Mouse (Mus musculus) neutrophil, adult 59 days (primary cell): ENCODE data around the gene Abhd16a. TPM values are rescaled to one million over a fixed set of nuclear protein-coding genes. Genes with fewer than 3 reads are reported as not detected.

ENCODE experiments used
- total RNA-seq, 2 experiments: library from RNA; stranded (reverse); gene quantifications; 1 replicate in 1 of 2; 2 replicates in 1 of 2; pipeline ENCODE4 v1.2.4; 2023

The Abhd16a gene
- total RNA-seq, 2 experiments from 2014 or later, result 48.8 to 54.6 TPM

DNA sequence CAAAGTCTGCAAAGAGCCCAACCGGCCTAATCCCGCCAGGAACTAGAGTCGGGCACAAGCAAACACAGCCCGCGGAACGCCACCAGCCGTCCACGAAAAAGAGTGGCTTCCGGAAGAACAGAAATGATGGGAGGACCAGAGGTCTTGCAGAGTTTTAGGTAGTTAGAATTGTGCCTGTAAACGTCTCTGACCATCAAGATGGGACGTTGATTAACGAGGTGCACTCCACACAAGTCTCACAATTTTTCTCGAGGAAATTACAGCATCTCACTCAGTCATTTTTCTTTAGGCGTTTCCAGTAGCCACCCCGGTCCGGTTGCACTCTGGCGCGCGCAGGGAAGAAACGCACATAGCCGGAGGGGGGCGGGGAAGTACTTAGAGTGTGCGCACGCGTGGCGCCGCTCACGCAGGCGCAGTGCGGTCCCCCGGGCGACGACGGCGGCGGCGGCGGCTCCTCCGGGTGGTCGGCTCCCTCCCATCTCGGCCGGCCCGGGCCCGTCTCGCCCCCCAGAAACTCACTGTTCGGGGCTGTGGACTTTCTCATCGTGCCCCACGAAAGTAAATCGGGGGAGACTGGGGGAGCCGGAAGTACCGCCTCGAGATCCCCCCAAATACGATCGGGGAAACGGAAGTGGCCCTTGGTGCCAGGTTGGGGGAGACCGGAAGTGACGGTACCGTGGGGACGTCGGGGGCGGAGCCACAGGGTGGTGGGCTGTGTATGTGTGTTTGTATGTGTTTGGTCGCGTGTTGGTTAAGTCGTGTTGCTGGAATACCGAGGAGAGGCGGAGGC, 45.9 kb downstream of the Abhd16a start, which contains the start of gene Bag6:
Gene Bag6 (plus strand): TSS at position 378 of the 790 bp plus-strand sequence.

Other genes with a start within 250 kb of the Abhd16a start
- gene Skiv2l, start 239.1 kb upstream of the Abhd16a start, total RNA-seq, result 10 to 100 TPM; 83.2 to 91.6 TPM
- 10 to 100 TPM; 24.1 to 27.8 TPM for gene Nelfe, start 238.9 kb upstream of the Abhd16a start, total RNA-seq
- under 1 TPM; 0.64 to 0.73 TPM for gene Cfb, start 226.7 kb upstream of the Abhd16a start, total RNA-seq
- gene Zbtb12, start 209.8 kb upstream of the Abhd16a start, total RNA-seq, result 1 to 10 TPM; 2.7 to 2.8 TPM
- not detected for gene Gm20547, start 207.2 kb upstream of the Abhd16a start, total RNA-seq
- gene C2, start 191.0 kb upstream of the Abhd16a start, total RNA-seq, result 1 to 10 TPM in 1 of 2 experiments, under 1 TPM in 1; 0.22 to 1.6 TPM
- gene Ehmt2, start 190.8 kb upstream of the Abhd16a start, total RNA-seq, result 10 to 100 TPM; 58.0 to 71.6 TPM
- under 1 TPM in 1 of 2 experiments, not detected in 1; 0.24 TPM for gene Slc44a4, start 174.8 kb upstream of the Abhd16a start, total RNA-seq
- 10 to 100 TPM; 71.5 to 75.3 TPM for gene Neu1, start 158.0 kb upstream of the Abhd16a start, total RNA-seq
- 10 to 100 TPM in 1 of 2 experiments, 1 to 10 TPM in 1; 6.4 to 28.6 TPM for gene Hspa1b, start 130.0 kb upstream of the Abhd16a start, total RNA-seq
- gene Gm20481, start 119.4 kb upstream of the Abhd16a start, total RNA-seq, result not detected
- 10 to 100 TPM; 14.6 to 41.1 TPM for gene Hspa1a, start 117.1 kb upstream of the Abhd16a start, total RNA-seq
- gene Hspa1l, start 116.6 kb upstream of the Abhd16a start, total RNA-seq, result not detected
- 10 to 100 TPM; 29.9 to 39.2 TPM for gene Lsm2, start 107.4 kb upstream of the Abhd16a start, total RNA-seq
- gene Vars, start 88.3 kb upstream of the Abhd16a start, total RNA-seq, result 10 to 100 TPM; 61.3 to 70.3 TPM
- gene Vwa7, start 72.7 kb upstream of the Abhd16a start, total RNA-seq, result not detected
- gene Sapcd1, start 61.2 kb upstream of the Abhd16a start, total RNA-seq, result under 1 TPM; 0.82 to 0.84 TPM
- gene Msh5, start 42.5 kb upstream of the Abhd16a start, total RNA-seq, result 1 to 10 TPM; 6.7 to 8.8 TPM
- gene Clic1, start 39.3 kb upstream of the Abhd16a start, total RNA-seq, result 100 to 1,000 TPM; 271 to 302 TPM
- 1 to 10 TPM; 3.4 to 4.6 TPM for gene Ddah2, start 30.2 kb upstream of the Abhd16a start, total RNA-seq
- not detected for gene Ly6g6c, start 23.9 kb upstream of the Abhd16a start, total RNA-seq
- under 1 TPM; 0.64 to 0.93 TPM for gene Mpig6b, start 23.1 kb upstream of the Abhd16a start, total RNA-seq
- not detected for gene Ly6g6e, start 12.4 kb upstream of the Abhd16a start, total RNA-seq
- gene Ly6g6d, start 11.2 kb upstream of the Abhd16a start, total RNA-seq, result not detected
- gene Ly6g6f, start 3.7 kb upstream of the Abhd16a start, total RNA-seq, result under 1 TPM; 0.31 to 0.55 TPM
- gene Ly6g5c, start 19.0 kb downstream of the Abhd16a start, total RNA-seq, result not detected
- gene Ly6g5b, start 26.2 kb downstream of the Abhd16a start, total RNA-seq, result 10 to 100 TPM; 15.2 to 16.0 TPM
- gene Gpank1, start 32.2 kb downstream of the Abhd16a start, total RNA-seq, result 10 to 100 TPM; 25.6 to 26.4 TPM
- 100 to 1,000 TPM; 171 to 190 TPM for gene Csnk2b, start 32.8 kb downstream of the Abhd16a start, total RNA-seq
- 10 to 100 TPM; 17.0 to 23.1 TPM for gene D17H6S53E, start 37.1 kb downstream of the Abhd16a start, total RNA-seq
- gene Apom, start 42.8 kb downstream of the Abhd16a start, total RNA-seq, result not detected
- 100 to 1,000 TPM; 245 to 298 TPM for gene Bag6, start 45.9 kb downstream of the Abhd16a start, total RNA-seq
- 100 to 1,000 TPM; 187 TPM for gene Prrc2a, start 75.6 kb downstream of the Abhd16a start, total RNA-seq
- gene Aif1, start 86.8 kb downstream of the Abhd16a start, total RNA-seq, result 10 to 100 TPM; 15.4 to 17.4 TPM
- gene Lst1, start 99.2 kb downstream of the Abhd16a start, total RNA-seq, result 100 to 1,000 TPM; 614 to 632 TPM
- gene Ltb, start 105.2 kb downstream of the Abhd16a start, total RNA-seq, result 10 to 100 TPM; 89.3 to 97.8 TPM
- 10 to 100 TPM; 62.5 to 72.6 TPM for gene Tnf, start 112.7 kb downstream of the Abhd16a start, total RNA-seq
- under 1 TPM in 1 of 2 experiments, not detected in 1; 0.26 TPM for gene Lta, start 116.1 kb downstream of the Abhd16a start, total RNA-seq
- gene Gm16181, start 131.6 kb downstream of the Abhd16a start, total RNA-seq, result under 1 TPM in 1 of 2 experiments, not detected in 1; 0.75 TPM
- 1 to 10 TPM; 2.2 to 3.4 TPM for gene Atp6v1g2, start 144.4 kb downstream of the Abhd16a start, total RNA-seq
- 10 to 100 TPM; 21.5 to 22.1 TPM for gene Nfkbil1, start 146.5 kb downstream of the Abhd16a start, total RNA-seq
- gene Ddx39b, start 152.5 kb downstream of the Abhd16a start, total RNA-seq, result 100 to 1,000 TPM; 206 to 207 TPM
- 1,000 to 10,000 TPM; 1,338 to 1,458 TPM for gene H2-D1, start 173.5 kb downstream of the Abhd16a start, total RNA-seq
- gene H2-Q1, start 231.1 kb downstream of the Abhd16a start, total RNA-seq, result 1 to 10 TPM; 5.6 to 6.6 TPM